Mouse (Mus musculus) brain, adult 2 months (tissue): ENCODE measurements around the gene Sipa1l1.

Source experiments
- DNase-seq: peaks from one replicate; pipeline ENCODE4 v3.0.0; 2011; ENCODE audit warnings: low read depth, low spot score

The Sipa1l1 gene

DNA sequence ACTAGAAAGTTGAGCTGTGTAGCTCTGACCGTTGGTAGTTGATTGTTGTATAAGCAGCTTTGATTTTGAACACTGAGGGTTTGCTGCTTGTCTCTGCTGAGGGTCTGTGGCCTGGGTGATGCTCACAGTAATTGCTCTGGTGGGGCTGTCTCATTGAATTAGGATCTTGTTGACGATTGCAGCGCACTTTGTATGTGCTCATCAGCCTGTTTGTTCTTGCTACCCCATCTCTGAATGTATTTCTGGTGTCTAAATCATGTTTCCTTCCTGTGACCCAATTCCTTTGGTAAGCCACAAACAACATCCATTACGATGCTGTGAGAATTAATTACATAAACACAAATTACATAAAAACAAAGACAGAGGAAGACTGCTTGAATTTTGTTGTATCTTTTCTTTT lies 39.5 kb downstream of the Sipa1l1 start:
- no peak for DNase-seq

DNA sequence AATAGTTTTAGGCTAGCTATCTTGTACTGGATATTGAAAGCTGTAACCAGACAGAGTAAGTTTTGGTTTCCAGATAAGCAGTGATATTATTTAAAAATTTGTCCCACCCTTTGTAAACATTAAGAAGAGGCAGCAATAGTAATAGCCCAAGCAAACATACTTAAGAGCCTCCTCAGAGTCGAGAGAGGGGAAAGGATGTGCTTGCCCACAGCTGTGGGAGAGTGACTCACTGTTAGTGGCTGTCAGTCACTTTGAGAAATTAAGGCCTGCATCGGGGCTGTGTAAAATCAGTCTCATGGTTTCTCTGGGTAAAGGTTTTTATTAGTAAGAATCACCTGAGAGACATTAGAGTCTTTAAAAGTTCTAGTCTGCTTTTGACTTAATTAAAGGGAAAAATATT lies 40.6 kb downstream of the Sipa1l1 start:
- DNase-seq: peak; percentile 24

DNA sequence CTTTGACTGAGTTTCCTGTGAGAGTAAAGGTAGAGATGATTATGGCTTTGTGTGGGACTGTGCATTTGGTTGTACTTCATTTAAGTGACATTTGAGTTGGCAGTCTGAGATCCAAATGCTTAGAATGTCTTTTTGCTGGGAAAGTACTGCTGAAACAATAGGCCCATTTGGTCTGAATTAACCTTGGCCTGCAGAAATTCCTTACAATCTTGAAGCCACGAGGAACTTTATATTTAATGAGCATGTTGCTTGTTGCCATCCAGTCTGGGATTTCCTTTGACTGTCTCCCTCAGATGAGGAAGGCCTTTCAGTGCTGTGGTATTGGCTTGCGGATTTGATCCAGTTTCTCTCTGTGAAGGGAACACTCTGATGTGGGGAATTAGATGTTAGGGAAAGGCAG lies 43.9 kb downstream of the Sipa1l1 start:
- DNase-seq: no peak

DNA sequence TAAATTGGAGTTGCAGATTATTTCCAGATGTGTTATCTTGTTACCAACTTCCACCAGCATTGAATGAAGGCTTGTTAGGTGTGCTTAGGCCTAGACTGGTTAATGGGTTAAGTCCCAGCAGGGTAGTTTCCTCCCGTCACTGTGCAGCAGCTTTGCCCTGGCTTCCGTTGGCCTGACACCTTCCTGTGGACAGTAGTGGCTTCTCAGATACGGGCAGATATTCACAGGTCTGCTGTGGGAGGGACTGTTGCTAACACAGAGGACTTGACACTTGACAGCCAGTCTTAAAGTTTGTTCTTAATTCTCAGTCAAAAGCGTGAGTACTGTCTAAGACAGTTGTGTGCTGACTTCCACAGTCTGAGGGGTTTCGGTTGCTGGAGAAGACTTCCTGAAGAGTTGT lies 45.8 kb downstream of the Sipa1l1 start:
- DNase-seq: no peak

GRCm38 (mm10) chr12:82216801-82217553 lies 47.9 kb downstream of the Sipa1l1 start:
- no peak for DNase-seq

DNA sequence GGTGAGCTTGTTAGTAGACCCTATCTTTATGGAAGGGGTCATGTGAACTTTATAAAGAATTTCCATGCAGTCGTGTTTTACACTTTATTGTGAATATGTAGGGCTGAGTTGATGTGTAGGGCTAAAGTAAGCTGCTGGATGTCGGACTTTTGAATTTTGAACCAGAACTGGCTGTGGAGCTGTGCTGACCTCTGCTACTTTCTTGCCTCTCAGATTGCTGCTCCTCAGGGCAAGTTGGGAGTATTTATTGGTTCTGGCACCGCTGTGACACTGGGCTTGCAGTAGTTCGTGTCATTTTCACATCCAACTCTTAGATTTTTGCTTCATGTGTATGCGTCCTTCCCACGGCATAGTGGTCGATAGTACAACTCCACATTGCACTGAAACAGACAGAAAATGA lies 49.1 kb downstream of the Sipa1l1 start:
- DNase-seq: no peak

DNA sequence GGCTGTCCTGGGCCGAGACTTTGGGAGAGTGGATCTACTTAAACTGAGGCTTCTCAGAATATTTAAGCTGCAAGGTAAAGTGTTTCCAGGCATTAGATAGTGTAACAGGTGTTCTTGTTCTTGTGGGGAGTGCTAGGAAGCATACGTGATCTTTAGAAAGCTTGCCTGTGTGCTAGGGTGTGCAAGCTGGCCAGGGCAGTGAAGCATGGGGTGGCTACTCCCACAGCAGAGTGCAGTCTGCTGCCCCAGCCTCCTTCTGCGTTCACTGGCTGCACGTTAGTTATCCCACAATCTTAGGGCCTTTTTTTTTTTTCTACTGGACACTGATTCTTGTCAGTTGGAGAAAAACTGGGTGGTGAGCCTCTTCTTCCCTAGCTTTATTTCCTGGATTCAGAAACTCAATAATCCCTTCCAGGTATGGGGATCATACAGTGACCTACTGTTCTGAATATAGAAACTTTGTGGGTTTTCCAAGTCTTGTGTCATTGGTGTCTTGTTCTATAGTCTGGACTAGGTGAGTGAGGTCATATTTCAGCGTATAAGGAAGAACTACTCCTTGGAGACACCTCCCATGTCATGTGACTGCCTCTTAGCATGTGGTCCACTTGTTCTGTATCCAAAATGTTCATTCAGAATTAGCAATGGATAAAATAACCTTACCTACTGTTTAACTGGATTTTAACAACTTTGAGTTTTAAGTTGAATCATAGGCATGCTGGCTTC lies 51.4 kb downstream of the Sipa1l1 start:
- no peak for DNase-seq

GRCm38 (mm10) chr12:82223126-82223815 lies 54.2 kb downstream of the Sipa1l1 start:
- no peak for DNase-seq

- DNase-seq: no peak
These were observed 55.7 kb downstream of the Sipa1l1 start for GRCm38 (mm10) chr12:82224848-82225247.

DNA sequence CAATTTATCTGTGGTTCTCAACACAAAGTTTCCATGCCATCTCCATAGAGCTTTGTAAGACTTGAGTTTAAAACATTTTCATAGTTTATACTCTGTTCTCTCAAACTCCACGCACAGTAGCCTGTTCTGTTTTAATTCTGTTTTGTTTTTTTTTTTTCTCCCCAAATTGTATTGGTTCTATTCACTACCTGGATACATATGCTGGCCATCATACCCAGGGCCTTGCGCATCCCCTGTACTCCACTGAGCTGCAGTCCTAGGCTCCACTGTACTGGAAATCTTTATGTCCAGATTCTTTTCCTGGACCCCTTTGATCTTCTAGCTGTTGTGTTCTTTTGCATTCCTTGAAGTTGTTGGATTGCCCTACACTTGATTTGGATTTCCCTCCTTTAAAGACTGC lies 56.2 kb downstream of the Sipa1l1 start:
- no peak for DNase-seq

DNA sequence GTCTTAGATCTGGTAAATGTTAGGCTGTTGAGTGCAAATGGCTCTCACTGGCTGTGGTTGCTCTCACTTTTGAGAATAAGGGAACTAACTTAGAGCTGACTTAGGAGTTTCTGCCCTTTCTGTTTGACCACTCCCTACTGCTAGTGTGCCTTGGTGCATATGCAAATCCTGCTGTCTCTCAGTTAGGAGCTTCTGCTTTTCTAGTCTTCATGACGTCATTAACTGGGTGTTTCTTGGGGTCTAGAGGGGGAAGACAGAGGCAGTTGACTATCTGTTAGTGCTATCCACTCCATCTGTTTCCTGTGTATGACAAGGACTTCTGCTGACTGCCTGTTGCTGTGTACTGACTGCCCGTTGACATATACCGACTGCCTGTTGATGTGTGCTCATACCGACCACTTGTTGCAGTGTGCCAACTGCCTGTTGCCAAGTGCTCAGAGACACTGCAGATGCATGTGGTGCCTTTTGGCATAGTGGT lies 56.7 kb downstream of the Sipa1l1 start:
- DNase-seq: peak; percentile 49

DNA sequence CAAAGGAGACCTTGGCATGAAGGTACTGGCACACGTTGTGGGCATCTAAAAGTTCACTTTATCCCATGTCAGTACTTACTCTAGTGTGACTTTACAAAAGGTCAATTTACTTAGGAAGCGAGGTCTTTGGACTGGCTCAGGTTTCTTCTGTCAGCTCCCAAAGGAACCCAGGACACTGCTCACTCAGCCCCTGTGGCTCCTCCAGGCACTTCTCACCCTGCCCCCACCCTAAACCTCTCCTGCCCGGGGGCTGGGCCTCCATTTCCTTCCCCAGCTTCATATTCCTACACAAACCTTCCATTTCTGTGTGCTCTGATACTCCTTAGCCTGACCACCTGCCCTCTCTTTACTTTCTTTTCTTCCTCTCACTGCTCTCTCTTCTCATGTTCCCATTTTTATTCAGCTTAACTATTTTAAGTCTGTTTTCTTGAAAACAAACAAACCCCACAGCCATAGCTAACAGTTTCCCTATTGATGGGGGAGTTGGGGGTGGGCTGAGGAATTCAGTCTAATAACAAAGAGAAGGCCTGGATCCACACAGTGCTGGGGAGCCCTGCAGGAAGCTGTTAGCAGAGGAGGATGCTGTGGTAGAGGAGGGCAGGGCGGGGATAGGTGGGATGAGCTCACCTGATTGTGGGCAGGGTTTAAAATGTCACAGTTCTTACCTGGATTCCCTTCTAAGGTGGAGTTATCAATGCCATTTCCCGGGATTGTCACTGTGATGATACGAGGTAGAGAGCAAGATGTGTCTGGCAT lies 57.4 kb downstream of the Sipa1l1 start:
- DNase-seq: no peak

DNA sequence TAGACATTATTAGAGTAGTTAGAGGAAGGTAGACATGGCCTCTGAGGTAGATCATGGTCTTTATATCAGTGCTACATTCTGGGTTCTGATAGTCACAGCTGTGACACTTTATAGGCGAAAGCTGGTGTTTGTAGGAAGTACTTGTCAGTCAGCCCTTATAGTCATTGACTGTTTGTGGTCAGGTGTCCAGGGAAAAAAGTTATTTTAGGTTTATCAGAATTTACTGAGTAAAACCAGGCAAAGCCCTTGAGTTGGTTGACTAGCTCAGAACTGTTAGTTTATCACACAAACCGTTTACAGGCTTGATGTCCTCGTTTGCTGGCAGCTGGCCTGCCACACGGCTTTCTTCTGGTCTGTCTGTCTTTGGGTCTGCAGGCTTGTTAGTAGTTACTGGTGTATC lies 61.0 kb downstream of the Sipa1l1 start:
- DNase-seq: no peak

- DNase-seq: peak; percentile 84
These were observed 62.1 kb downstream of the Sipa1l1 start for GRCm38 (mm10) chr12:82231191-82231590.

- no peak for DNase-seq
These were observed 64.1 kb downstream of the Sipa1l1 start for GRCm38 (mm10) chr12:82233177-82233576.

DNA sequence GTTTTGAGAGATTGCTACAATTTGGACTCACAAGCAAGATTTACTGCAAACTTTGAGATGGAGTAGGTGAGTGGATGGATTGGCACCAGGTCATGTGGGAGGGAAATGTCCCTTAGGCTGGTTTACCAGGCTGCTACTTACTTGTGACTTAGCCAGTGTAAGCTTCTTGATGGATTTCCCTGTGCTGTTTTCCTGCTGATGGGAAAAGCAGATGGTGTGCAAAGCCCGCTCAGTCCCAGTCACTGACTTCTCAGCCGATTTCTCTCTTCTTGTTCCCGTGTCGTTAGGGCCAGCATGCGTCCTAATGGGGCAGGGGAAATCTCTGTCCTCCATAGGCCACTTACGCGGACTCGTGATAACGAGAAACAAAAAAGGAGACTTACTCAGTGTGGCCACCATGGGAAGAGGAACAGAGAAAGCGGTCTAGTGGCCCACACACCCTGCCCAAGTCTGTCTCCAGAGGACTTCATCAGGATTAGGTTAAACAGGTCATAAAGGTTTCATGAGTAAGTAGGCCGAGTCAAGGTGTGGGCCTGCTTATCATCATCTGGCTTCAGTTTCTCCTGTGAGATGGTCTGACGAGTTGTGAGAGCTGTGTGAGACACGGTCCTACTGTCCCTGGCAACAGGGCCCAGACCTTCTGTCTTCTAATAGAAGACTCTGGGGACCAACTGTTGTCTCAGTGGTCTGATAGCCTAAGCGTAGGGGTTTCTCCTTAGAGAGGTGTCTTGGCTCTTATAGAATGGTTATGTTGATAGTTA lies 65.5 kb downstream of the Sipa1l1 start:
- DNase-seq: no peak

DNA sequence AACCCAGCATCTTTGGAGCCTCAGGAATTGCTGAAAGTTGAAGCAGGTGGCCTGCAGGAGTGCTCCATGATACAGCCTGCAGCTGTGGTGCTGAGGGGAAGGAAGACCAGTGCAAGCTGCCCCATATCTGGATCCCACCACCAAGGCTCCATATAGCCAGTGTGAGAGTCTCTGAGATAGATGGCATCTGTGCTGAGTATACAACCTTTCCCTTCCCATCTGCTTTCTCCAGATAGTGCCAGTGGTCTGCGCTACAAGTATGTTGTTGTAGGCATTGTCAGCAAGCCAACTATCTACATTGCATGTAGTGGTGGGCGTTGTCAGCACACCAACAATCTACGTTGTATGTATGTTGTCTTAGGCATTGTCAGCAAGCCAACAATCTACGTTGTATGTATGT lies 68.0 kb downstream of the Sipa1l1 start:
- DNase-seq: no peak

GRCm38 (mm10) chr12:82237946-82238345 lies 68.8 kb downstream of the Sipa1l1 start:
- no peak for DNase-seq

DNA sequence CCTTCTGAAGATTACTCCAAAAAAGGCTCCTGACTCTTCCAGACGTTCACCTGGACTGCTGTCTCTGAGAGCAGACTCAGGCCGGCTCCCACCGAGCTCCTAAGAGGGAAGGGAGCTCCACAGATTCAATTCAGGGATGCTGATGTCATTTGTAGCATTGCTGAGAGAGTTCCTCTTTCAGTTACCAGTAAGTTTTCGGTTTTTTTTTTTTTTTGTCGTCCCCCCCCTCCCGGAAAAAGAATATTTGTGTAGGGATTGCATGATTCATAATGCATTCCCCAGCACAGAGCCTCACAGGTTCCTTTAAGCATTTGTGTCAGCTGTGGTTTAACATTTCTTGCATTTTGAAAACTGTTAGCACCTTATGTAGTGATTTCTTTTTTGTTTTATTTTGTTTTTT lies 71.6 kb downstream of the Sipa1l1 start:
- DNase-seq: no peak

GRCm38 (mm10) chr12:82245219-82245618 lies 76.1 kb downstream of the Sipa1l1 start:
- DNase-seq: no peak

DNA sequence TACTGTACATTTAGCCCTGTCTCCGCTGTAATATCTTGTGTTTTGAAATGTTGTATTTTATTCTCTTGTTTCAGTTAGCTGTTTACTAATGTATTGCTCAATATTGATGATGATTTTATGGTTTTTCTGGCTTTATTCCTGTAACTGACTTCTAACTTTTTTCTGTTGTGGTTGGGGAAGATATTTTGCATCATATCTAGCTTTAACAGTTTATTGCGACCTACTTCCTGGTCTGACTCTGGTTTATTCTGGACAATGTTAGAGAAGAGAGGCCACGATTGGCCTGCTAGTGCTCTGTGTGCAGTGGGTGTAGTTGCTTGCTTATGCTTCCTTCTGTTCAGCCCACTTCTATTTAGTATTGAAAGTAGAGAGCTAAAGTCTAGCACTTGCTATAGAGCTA lies 77.3 kb downstream of the Sipa1l1 start:
- DNase-seq: no peak
